Mouse (Mus musculus): Measurements from ENCODE around the gene Hsd17b1.
"Not testable (repeated sequence)": the region's sequence is repeated elsewhere in the genome, so short reads cannot be mapped to it uniquely, and the experiment has no call there.

Hsd17b1 gene

GRCm38 (mm10) chr11:101125008-101125407 is 46.8 kb downstream of the Hsd17b1 start:
- in situ Hi-C loops (cut with MboI, MseI): not testable (repeated sequence)

GRCm38 (mm10) chr11:101127075-101127474 is 48.9 kb downstream of the Hsd17b1 start:
- in situ Hi-C loops (cut with MboI, MseI): no loop called here

GRCm38 (mm10) chr11:101128996-101129577 is 50.9 kb downstream of the Hsd17b1 start:
- in situ Hi-C loops (cut with MboI, MseI): no loop called here

Data from regulatory T cell (primary cell).